Mouse (Mus musculus) midbrain, postnatal 0 days (tissue): ENCODE results near the gene Slc24a5. TPM values are rescaled to one million over a fixed set of nuclear protein-coding genes. Genes with fewer than 3 reads are reported as not detected.

Experiments
- ATAC-seq: fragments of 200-750 bp; cut with Nextera tagmentation; 2 replicates; pipeline ENCODE4 v1.8.0; 2017; ENCODE audit warnings: moderate number of reproducible peaks, mild to moderate bottlenecking, moderate TSS enrichment, moderate library complexity; ENCODE audit not compliant: low FRiP score
- DNase-seq: peaks from one replicate; pipeline ENCODE4 v3.0.0-alpha.2; 2015; ENCODE audit warnings: low spot score
- H3K27ac ChIP-seq: fragments of 300-500 bp; sonication (generic); 2 replicates; pipeline ENCODE4 v1.5.1; 2014; ENCODE audit warnings: low read depth, mild to moderate bottlenecking, low read length, mixed read lengths
- H3K27me3 ChIP-seq: fragments of 300-500 bp; sonication (generic); 2 replicates; pipeline ENCODE4 v1.6.1; 2014; ENCODE audit warnings: low read length, control low read depth, mixed read lengths; ENCODE audit not compliant: insufficient read depth
- H3K36me3 ChIP-seq: fragments of 300-500 bp; sonication (generic); 2 replicates; pipeline ENCODE4 v1.6.1; 2014; ENCODE audit warnings: low read length, control low read depth, mixed read lengths; ENCODE audit not compliant: insufficient read depth
- H3K4me1 ChIP-seq: fragments of 300-500 bp; sonication (generic); 2 replicates; pipeline ENCODE4 v1.6.1; 2014; ENCODE audit warnings: mild to moderate bottlenecking, control low read depth, antibody characterized with exemption, low read length, mixed read lengths; ENCODE audit not compliant: insufficient read depth
- H3K4me2 ChIP-seq: fragments of 300-500 bp; sonication (generic); 2 replicates; pipeline ENCODE4 v1.6.1; 2014; ENCODE audit warnings: low read depth, mild to moderate bottlenecking, low read length, mixed read lengths; ENCODE audit not compliant: poor library complexity, severe bottlenecking
- H3K4me3 ChIP-seq: fragments of 300-500 bp; sonication (generic); 2 replicates; pipeline ENCODE4 v1.5.1; 2014; ENCODE audit warnings: low read depth, mild to moderate bottlenecking, low read length, moderate library complexity
- H3K9ac ChIP-seq: fragments of 300-500 bp; sonication (generic); replicated peaks from 2 replicates; pipeline ENCODE4 v1.6.1; 2014; ENCODE audit warnings: mild to moderate bottlenecking, low read length, moderate library complexity, mixed read lengths; ENCODE audit not compliant: poor library complexity, severe bottlenecking
- H3K9me3 ChIP-seq: fragments of 300-500 bp; sonication (generic); 2 replicates; pipeline ENCODE4 v1.6.1; 2016; ENCODE audit warnings: low read length, control low read depth
- CTCF ChIP-seq: IDR thresholded peaks from 2 replicates; pipeline ENCODE4 v1.5.1; 2016; ENCODE audit warnings: antibody characterized with exemption, mild to moderate bottlenecking
- WGBS: fragments of 180-500 bp; shearing (Covaris S2); extraction: QIAGEN DNeasy Blood & Tissue Kit; methylation state at CpG from one replicate; pipeline ENCODE4 v1.1.7; 2014; 5-methylcytosine and 5-hydroxymethylcytosine counted together
- polyA plus RNA-seq: library from polyadenylated mRNA; unstranded; fragments of >200 nt; fragmentation: Nextera tagmentation; extraction: Ambion mirVana; gene quantifications from 2 replicates; pipeline ENCODE4 v1.2.1, GENCODE M21; 2015
- total RNA-seq: library from RNA; depleted of rRNA; stranded (reverse); fragments of >200 nt; gene quantifications from 2 replicates; pipeline ENCODE4 v1.2.3, GENCODE M21; 2014

The Slc24a5 gene
- total and polyA plus RNA-seq, 2 experiments from 2014 or later = 1.4 to 5.0 TPM

- peaks cover 5% of the 10 kb centered on the region for H3K4me1 ChIP-seq
- H3K27ac ChIP-seq = no peak overlapping the region
- no peak overlapping the region for H3K4me3 ChIP-seq
- H3K4me2 ChIP-seq = no peak overlapping the region
- H3K9me3 ChIP-seq = no peaks in the 10 kb centered on the region
- no peak for TF ChIP-seq CTCF
- no peaks in the 10 kb centered on the region for H3K27me3 ChIP-seq
- WGBS = 65% methylated on average over 6 of the region's 6 CpGs
- no peaks in the 10 kb centered on the region for H3K36me3 ChIP-seq
- no peak for DNase-seq
- ATAC-seq = no peak
- no peak overlapping the region for H3K9ac ChIP-seq
These were observed 51.6 kb downstream of the Slc24a5 start for GRCm38 (mm10) chr2:125119381-125120110.

GRCm38 (mm10) chr2:125122288-125122623 is 54.3 kb downstream of the Slc24a5 start:
- ATAC-seq (peak; percentile 32; the same call in 1 of the 2 replicates), DNase-seq (peak; percentile 56)
- Histone ChIP-seq H3K27me3 (no peaks in the 10 kb centered on the region), H3K27ac (peak overlapping the region; percentile 98), H3K4me2 (peak overlapping the region; percentile 55), H3K9me3 (no peaks in the 10 kb centered on the region), H3K4me1 (peaks cover 5% of the 10 kb centered on the region), H3K9ac (peak overlapping the region; percentile 97), H3K4me3 (peak overlapping the region; percentile 65), H3K36me3 (no peaks in the 10 kb centered on the region)
- TF ChIP-seq CTCF = no peak
- WGBS = 2% methylated on average over 4 of the region's 4 CpGs

GRCm38 (mm10) chr2:125122624-125123476 is 54.9 kb downstream of the Slc24a5 start:
- peak; percentile 62 for DNase-seq
- peak overlapping the region; percentile 55 for H3K4me2 ChIP-seq
- WGBS = under 1% methylated on average over 40 of the region's 59 CpGs
- peak; percentile 77 for ATAC-seq
- peak overlapping the region; percentile 65 for H3K4me3 ChIP-seq
- peak overlapping the region; percentile 97 for H3K9ac ChIP-seq
- no peak for TF ChIP-seq CTCF
- no peaks in the 10 kb centered on the region for H3K36me3 ChIP-seq
- peaks cover 5% of the 10 kb centered on the region for H3K4me1 ChIP-seq
- H3K27me3 ChIP-seq = no peaks in the 10 kb centered on the region
- peak overlapping the region; percentile 98 for H3K27ac ChIP-seq
- H3K9me3 ChIP-seq = no peaks in the 10 kb centered on the region

GRCm38 (mm10) chr2:125123477-125123852 is 55.5 kb downstream of the Slc24a5 start, which contains the start of gene Myef2:
Gene Myef2 (minus strand): TSS chr2:125123661.
- no peaks in the 10 kb centered on the region for H3K36me3 ChIP-seq
- no peak for TF ChIP-seq CTCF
- H3K4me1 ChIP-seq = peaks cover 5% of the 10 kb centered on the region
- H3K4me2 ChIP-seq = peak within 1 kb of the TSS; percentile 55
- peak within 1 kb of the TSS; percentile 98 for H3K27ac ChIP-seq
- WGBS = under 1% methylated on average over 37 of the region's 48 CpGs
- H3K9me3 ChIP-seq = no peaks in the 10 kb centered on the region
- peak within 1 kb of the TSS; percentile 97 for H3K9ac ChIP-seq
- peak; percentile 88 for ATAC-seq
- peak within 1 kb of the TSS; percentile 65 for H3K4me3 ChIP-seq
- H3K27me3 ChIP-seq = no peaks in the 10 kb centered on the region
- peak; percentile 89 for DNase-seq

GRCm38 (mm10) chr2:125125824-125126223 is 57.9 kb downstream of the Slc24a5 start:
- Histone ChIP-seq H3K4me3 (no peak overlapping the region), H3K4me1 (peaks cover 3% of the 10 kb centered on the region), H3K4me2 (no peak overlapping the region), H3K36me3 (no peaks in the 10 kb centered on the region), H3K9ac (no peak overlapping the region), H3K9me3 (no peaks in the 10 kb centered on the region), H3K27me3 (no peaks in the 10 kb centered on the region), H3K27ac (no peak overlapping the region)
- WGBS = 35% methylated on average over 4 of the region's 4 CpGs
- DNase-seq (no peak), ATAC-seq (no peak)
- no peak for TF ChIP-seq CTCF

GRCm38 (mm10) chr2:125126792-125127191 is 58.9 kb downstream of the Slc24a5 start:
- TF ChIP-seq CTCF = no peak
- no peaks in the 10 kb centered on the region for H3K36me3 ChIP-seq
- no peaks in the 10 kb centered on the region for H3K4me1 ChIP-seq
- no peak for DNase-seq
- no peak overlapping the region for H3K9ac ChIP-seq
- no peaks in the 10 kb centered on the region for H3K27me3 ChIP-seq
- no peak overlapping the region for H3K4me3 ChIP-seq
- no peak overlapping the region for H3K27ac ChIP-seq
- no peaks in the 10 kb centered on the region for H3K9me3 ChIP-seq
- WGBS = 92% methylated on average over 3 of the region's 3 CpGs
- no peak for ATAC-seq
- no peak overlapping the region for H3K4me2 ChIP-seq
